Mouse (Mus musculus): ENCODE results near the gene Slc5a5.

GRCm38 (mm10) chr8:70937200-70937599 lies 44.6 kb upstream of the Slc5a5 start:
- TF ChIP-seq CTCF (IDR thresholded peaks at IDR 0.05; ENCODE audit: low read depth, low read length) (no peak), GATA1 (IDR thresholded peaks at IDR 0.05; ENCODE audit: borderline replicate concordance, low read length) (no peak), POLR2AphosphoS5 (IDR thresholded peaks at IDR 0.05; ENCODE audit: insufficient replicate concordance, low read depth, low read length) (no peak), TAL1 (conservative IDR thresholded peaks at IDR 0.05; ENCODE audit: low read depth, low read length) (no peak)
